Mouse (Mus musculus) cerebellum, adult 11-12 months (tissue): ENCODE results near the gene Nfix.

Experiments
- DNase-seq: peaks from one replicate; pipeline ENCODE4 v3.0.0; 2022

Gene Nfix

GRCm38 (mm10) chr8:84711312-84711711 lies 88.8 kb downstream of the Nfix start:
- peak; percentile 20 for DNase-seq

GRCm38 (mm10) chr8:84709931-84710330 lies 90.2 kb downstream of the Nfix start:
- no peak for DNase-seq

GRCm38 (mm10) chr8:84708774-84709475 lies 91.2 kb downstream of the Nfix start:
- DNase-seq: peak; percentile 88

- no peak for DNase-seq
Measured at GRCm38 (mm10) chr8:84708071-84708541, 92.0 kb downstream of the Nfix start.

GRCm38 (mm10) chr8:84707267-84707883 lies 92.8 kb downstream of the Nfix start:
- peak; percentile 42 for DNase-seq

- peak; percentile 37 for DNase-seq
Measured at GRCm38 (mm10) chr8:84706610-84707266, 93.4 kb downstream of the Nfix start.

- DNase-seq: no peak
Measured at GRCm38 (mm10) chr8:84705960-84706359, 94.2 kb downstream of the Nfix start.

- peak; percentile 52 for DNase-seq
Measured at GRCm38 (mm10) chr8:84704867-84705831, 95.0 kb downstream of the Nfix start.

GRCm38 (mm10) chr8:84704356-84704755 lies 95.8 kb downstream of the Nfix start:
- DNase-seq: peak; percentile 65

- peak; percentile 15 for DNase-seq
Measured at GRCm38 (mm10) chr8:84703466-84704249, 96.5 kb downstream of the Nfix start.

GRCm38 (mm10) chr8:84702963-84703465 lies 97.1 kb downstream of the Nfix start:
- peak; percentile 7 for DNase-seq

GRCm38 (mm10) chr8:84702561-84702960 lies 97.6 kb downstream of the Nfix start:
- DNase-seq: peak; percentile 30

GRCm38 (mm10) chr8:84700941-84701911 lies 98.9 kb downstream of the Nfix start, which contains the start of gene Lyl1:
Gene Lyl1, plus strand, starts transcription at chr8:84701457.
- DNase-seq: no peak

GRCm38 (mm10) chr8:84700526-84700925 lies 99.6 kb downstream of the Nfix start:
- no peak for DNase-seq

GRCm38 (mm10) chr8:84699861-84700322 lies 100.3 kb downstream of the Nfix start:
- no peak for DNase-seq

GRCm38 (mm10) chr8:84698929-84699401 lies 101.2 kb downstream of the Nfix start:
- no peak for DNase-seq

GRCm38 (mm10) chr8:84698288-84698687 lies 101.9 kb downstream of the Nfix start:
- no peak for DNase-seq

GRCm38 (mm10) chr8:84697166-84698130 lies 102.7 kb downstream of the Nfix start:
- no peak for DNase-seq

GRCm38 (mm10) chr8:84695140-84695539 lies 105.0 kb downstream of the Nfix start:
- no peak for DNase-seq
